Mouse (Mus musculus): ENCODE data around the gene Pvalb.

The Pvalb gene

GRCm38 (mm10) chr15:78161946-78162345, 44.3 kb downstream of the Pvalb start:
- DNase-seq (ENCODE audit: low read depth, low spot score), result no peak

GRCm38 (mm10) chr15:78158335-78158734, 47.9 kb downstream of the Pvalb start:
- no peak for DNase-seq (ENCODE audit: low read depth, low spot score)

GRCm38 (mm10) chr15:78157824-78158223, 48.4 kb downstream of the Pvalb start:
- no peak for DNase-seq (ENCODE audit: low read depth, low spot score)

GRCm38 (mm10) chr15:78157330-78157729, 48.9 kb downstream of the Pvalb start:
- no peak for DNase-seq (ENCODE audit: low read depth, low spot score)

- no peak for DNase-seq (ENCODE audit: low read depth, low spot score)
Measured at GRCm38 (mm10) chr15:78155421-78155820, 50.8 kb downstream of the Pvalb start.

GRCm38 (mm10) chr15:78153045-78153775, 53.0 kb downstream of the Pvalb start:
- DNase-seq (ENCODE audit: low read depth, low spot score), result peak; percentile 25

- no peak for DNase-seq (ENCODE audit: low read depth, low spot score)
Measured at GRCm38 (mm10) chr15:78148565-78148964, 57.6 kb downstream of the Pvalb start.

Measured in 3T3-L1 (cell line).